Mouse (Mus musculus) midbrain, postnatal 0 days (tissue): ENCODE measurements around the gene Prn. TPM values are rescaled to one million over a fixed set of nuclear protein-coding genes. Genes with fewer than 3 reads are reported as not detected.
A peak's percentile ranks its signal among the peaks of the same experiment; 100 is the strongest.

ENCODE experiments used
- ATAC-seq: fragments of 200-750 bp; cut with Nextera tagmentation; 2 replicates; pipeline ENCODE4 v1.8.0; 2017; ENCODE audit warnings: moderate number of reproducible peaks, mild to moderate bottlenecking, moderate TSS enrichment, moderate library complexity; ENCODE audit not compliant: low FRiP score
- DNase-seq: peaks from one replicate; pipeline ENCODE4 v3.0.0-alpha.2; 2015; ENCODE audit warnings: low spot score
- H3K27ac ChIP-seq: fragments of 300-500 bp; sonication (generic); 2 replicates; pipeline ENCODE4 v1.5.1; 2014; ENCODE audit warnings: low read depth, mild to moderate bottlenecking, low read length, mixed read lengths
- H3K27me3 ChIP-seq: fragments of 300-500 bp; sonication (generic); 2 replicates; pipeline ENCODE4 v1.6.1; 2014; ENCODE audit warnings: low read length, control low read depth, mixed read lengths; ENCODE audit not compliant: insufficient read depth
- H3K36me3 ChIP-seq: fragments of 300-500 bp; sonication (generic); 2 replicates; pipeline ENCODE4 v1.6.1; 2014; ENCODE audit warnings: low read length, control low read depth, mixed read lengths; ENCODE audit not compliant: insufficient read depth
- H3K4me1 ChIP-seq: fragments of 300-500 bp; sonication (generic); 2 replicates; pipeline ENCODE4 v1.6.1; 2014; ENCODE audit warnings: mild to moderate bottlenecking, control low read depth, antibody characterized with exemption, low read length, mixed read lengths; ENCODE audit not compliant: insufficient read depth
- H3K4me2 ChIP-seq: fragments of 300-500 bp; sonication (generic); 2 replicates; pipeline ENCODE4 v1.6.1; 2014; ENCODE audit warnings: low read depth, mild to moderate bottlenecking, low read length, mixed read lengths; ENCODE audit not compliant: poor library complexity, severe bottlenecking
- H3K4me3 ChIP-seq: fragments of 300-500 bp; sonication (generic); 2 replicates; pipeline ENCODE4 v1.5.1; 2014; ENCODE audit warnings: low read depth, mild to moderate bottlenecking, low read length, moderate library complexity
- H3K9ac ChIP-seq: fragments of 300-500 bp; sonication (generic); replicated peaks from 2 replicates; pipeline ENCODE4 v1.6.1; 2014; ENCODE audit warnings: mild to moderate bottlenecking, low read length, moderate library complexity, mixed read lengths; ENCODE audit not compliant: poor library complexity, severe bottlenecking
- H3K9me3 ChIP-seq: fragments of 300-500 bp; sonication (generic); 2 replicates; pipeline ENCODE4 v1.6.1; 2016; ENCODE audit warnings: low read length, control low read depth
- CTCF ChIP-seq: IDR thresholded peaks from 2 replicates; pipeline ENCODE4 v1.5.1; 2016; ENCODE audit warnings: antibody characterized with exemption, mild to moderate bottlenecking
- WGBS: fragments of 180-500 bp; shearing (Covaris S2); extraction: QIAGEN DNeasy Blood & Tissue Kit; methylation state at CpG from one replicate; pipeline ENCODE4 v1.1.7; 2014; 5-methylcytosine and 5-hydroxymethylcytosine counted together
- polyA plus RNA-seq: library from polyadenylated mRNA; unstranded; fragments of >200 nt; fragmentation: Nextera tagmentation; extraction: Ambion mirVana; gene quantifications from 2 replicates; pipeline ENCODE4 v1.2.1, GENCODE M21; 2015
- total RNA-seq: library from RNA; depleted of rRNA; stranded (reverse); fragments of >200 nt; gene quantifications from 2 replicates; pipeline ENCODE4 v1.2.3, GENCODE M21; 2014

The Prn gene
- total and polyA plus RNA-seq, 2 experiments from 2014 or later = not detected

- ATAC-seq (no peak), DNase-seq (peak; percentile 22)
- no peak overlapping the region for H3K27ac ChIP-seq
- 16% methylated on average over 29 of the region's 29 CpGs for WGBS
- H3K9me3 ChIP-seq = no peaks in the 10 kb centered on the region
- H3K4me1 ChIP-seq = no peaks in the 10 kb centered on the region
- H3K9ac ChIP-seq = no peak overlapping the region
- no peak for TF ChIP-seq CTCF
- H3K4me3 ChIP-seq = peak overlapping the region; percentile 25; the same call in 1 of the 2 replicates
- H3K4me2 ChIP-seq = peak overlapping the region; percentile 44
- no peaks in the 10 kb centered on the region for H3K36me3 ChIP-seq
- peaks cover 11% of the 10 kb centered on the region for H3K27me3 ChIP-seq
These were observed 43.3 kb downstream of the Prn start for GRCm38 (mm10) chr2:131952961-131953538.

GRCm38 (mm10) chr2:131953711-131954110 is 44.0 kb downstream of the Prn start:
- H3K27ac ChIP-seq = no peak overlapping the region
- no peak overlapping the region for H3K9ac ChIP-seq
- peak overlapping the region; percentile 44 for H3K4me2 ChIP-seq
- ATAC-seq = no peak
- H3K4me3 ChIP-seq = 0 out of 2 replicates have a peak overlapping the region, but pooled peaks have one; percentile 25
- no peak for TF ChIP-seq CTCF
- WGBS = 85% methylated on average over 4 of the region's 4 CpGs
- no peaks in the 10 kb centered on the region for H3K36me3 ChIP-seq
- no peaks in the 10 kb centered on the region for H3K9me3 ChIP-seq
- DNase-seq = no peak
- peaks cover 11% of the 10 kb centered on the region for H3K27me3 ChIP-seq
- no peaks in the 10 kb centered on the region for H3K4me1 ChIP-seq

GRCm38 (mm10) chr2:131954835-131955234 is 45.1 kb downstream of the Prn start:
- Histone ChIP-seq H3K9me3 (no peaks in the 10 kb centered on the region), H3K4me2 (peak overlapping the region; percentile 62), H3K4me1 (no peaks in the 10 kb centered on the region), H3K27me3 (peaks cover 11% of the 10 kb centered on the region), H3K4me3 (peak overlapping the region; percentile 39), H3K9ac (no peak overlapping the region), H3K36me3 (no peaks in the 10 kb centered on the region), H3K27ac (no peak overlapping the region)
- TF ChIP-seq CTCF = no peak
- 63% methylated on average over 9 of the region's 9 CpGs for WGBS
- ATAC-seq = 0 out of 2 replicates have a peak, but pooled peaks have one; percentile 35
- no peak for DNase-seq

- no peak overlapping the region for H3K27ac ChIP-seq
- peak overlapping the region; percentile 39 for H3K4me3 ChIP-seq
- 5% methylated on average over 17 of the region's 17 CpGs for WGBS
- ATAC-seq = peak; percentile 60; the same call in 1 of the 2 replicates
- no peak for TF ChIP-seq CTCF
- peak; percentile 51 for DNase-seq
- no peaks in the 10 kb centered on the region for H3K9me3 ChIP-seq
- peak overlapping the region; percentile 62 for H3K4me2 ChIP-seq
- H3K36me3 ChIP-seq = no peaks in the 10 kb centered on the region
- no peaks in the 10 kb centered on the region for H3K4me1 ChIP-seq
- no peak overlapping the region for H3K9ac ChIP-seq
- peaks cover 11% of the 10 kb centered on the region for H3K27me3 ChIP-seq
These were observed 45.5 kb downstream of the Prn start for GRCm38 (mm10) chr2:131955264-131955663.

GRCm38 (mm10) chr2:131956336-131957256 is 46.8 kb downstream of the Prn start:
- H3K27me3 ChIP-seq = peaks cover 11% of the 10 kb centered on the region
- no peaks in the 10 kb centered on the region for H3K9me3 ChIP-seq
- H3K4me2 ChIP-seq = no peak overlapping the region
- no peak for DNase-seq
- H3K27ac ChIP-seq = no peak overlapping the region
- H3K36me3 ChIP-seq = no peaks in the 10 kb centered on the region
- no peaks in the 10 kb centered on the region for H3K4me1 ChIP-seq
- no peak for TF ChIP-seq CTCF
- no peak overlapping the region for H3K4me3 ChIP-seq
- 90% methylated on average over 7 of the region's 7 CpGs for WGBS
- ATAC-seq = no peak
- H3K9ac ChIP-seq = no peak overlapping the region

GRCm38 (mm10) chr2:131957731-131958222 is 48.0 kb downstream of the Prn start:
- Histone ChIP-seq H3K4me1 (no peaks in the 10 kb centered on the region), H3K36me3 (no peaks in the 10 kb centered on the region), H3K27me3 (peaks cover 10% of the 10 kb centered on the region), H3K27ac (no peak overlapping the region), H3K4me3 (no peak overlapping the region), H3K4me2 (no peak overlapping the region), H3K9ac (no peak overlapping the region), H3K9me3 (no peaks in the 10 kb centered on the region)
- WGBS = 58% methylated on average over 9 of the region's 9 CpGs
- TF ChIP-seq CTCF = no peak
- DNase-seq (no peak), ATAC-seq (no peak)
